Mouse (Mus musculus): Measurements from ENCODE around the gene Eogt.

Gene Eogt

GRCm38 (mm10) chr6:97106777-97107176, 42.2 kb downstream of the Eogt start:
- no peak for DNase-seq (ENCODE audit: extremely low read depth, insufficient read length, low spot score)

GRCm38 (mm10) chr6:97106106-97106505, 42.9 kb downstream of the Eogt start:
- no peak for DNase-seq (ENCODE audit: extremely low read depth, insufficient read length, low spot score)

- no peak for DNase-seq (ENCODE audit: extremely low read depth, insufficient read length, low spot score)
These were observed 44.6 kb downstream of the Eogt start for GRCm38 (mm10) chr6:97104264-97104852.

GRCm38 (mm10) chr6:97101958-97102702, 46.9 kb downstream of the Eogt start:
- DNase-seq (ENCODE audit: extremely low read depth, insufficient read length, low spot score), result no peak

GRCm38 (mm10) chr6:97101190-97101957, 47.6 kb downstream of the Eogt start:
- no peak for DNase-seq (ENCODE audit: extremely low read depth, insufficient read length, low spot score)

GRCm38 (mm10) chr6:97082336-97082735, 66.6 kb downstream of the Eogt start:
- no peak for DNase-seq (ENCODE audit: extremely low read depth, insufficient read length, low spot score)

- no peak for DNase-seq (ENCODE audit: extremely low read depth, insufficient read length, low spot score)
These were observed 69.0 kb downstream of the Eogt start for GRCm38 (mm10) chr6:97080016-97080415.

GRCm38 (mm10) chr6:97060074-97060681, 88.8 kb downstream of the Eogt start, which contains the start of gene Fam19a4:
Fam19a4 (minus strand) TSS chr6:97060413.
- peak; percentile 3 for DNase-seq (ENCODE audit: extremely low read depth, insufficient read length, low spot score)
